Mouse (Mus musculus): ENCODE data around the gene Arid1b.

The Arid1b gene

DNA sequence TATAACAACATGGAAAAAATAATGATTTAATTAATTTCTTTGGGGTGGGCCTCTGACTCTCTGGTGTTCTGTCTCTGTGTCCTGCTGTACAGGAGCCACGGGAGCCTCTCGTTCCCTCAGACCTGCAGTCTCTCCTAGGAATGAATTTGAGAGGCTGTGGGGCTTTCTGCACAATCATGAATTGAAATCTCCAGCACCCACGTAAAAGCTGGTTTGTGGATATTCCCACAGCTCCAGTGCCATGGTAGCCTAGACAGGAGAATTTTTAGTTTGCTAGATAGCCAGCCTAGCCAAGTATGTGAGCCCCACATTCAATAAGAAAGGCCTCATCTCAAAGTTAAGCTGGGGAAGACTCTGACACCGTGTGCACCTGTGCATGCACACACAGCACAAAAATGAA, 335.3 kb downstream of the Arid1b start:
- no peak for DNase-seq

DNA sequence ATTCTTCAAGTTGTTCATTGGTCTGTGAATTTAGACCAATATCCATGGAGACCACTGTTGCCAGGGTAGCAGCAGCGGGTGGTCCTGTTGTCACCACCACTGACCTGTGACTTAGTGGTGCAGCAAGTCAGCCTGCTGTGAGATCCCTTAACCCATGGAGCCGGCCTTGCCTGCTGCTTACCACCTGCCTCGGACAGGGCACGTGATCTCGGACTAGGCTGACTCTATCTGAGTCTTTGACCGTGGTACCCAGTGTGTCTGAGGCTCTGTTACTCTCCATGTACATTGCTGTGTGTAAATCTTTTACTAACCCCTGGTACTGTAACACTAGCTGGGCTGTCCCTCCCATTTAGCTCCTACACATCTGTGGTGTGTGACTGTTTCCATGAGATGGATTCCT, 335.9 kb downstream of the Arid1b start:
- DNase-seq = no peak

DNA sequence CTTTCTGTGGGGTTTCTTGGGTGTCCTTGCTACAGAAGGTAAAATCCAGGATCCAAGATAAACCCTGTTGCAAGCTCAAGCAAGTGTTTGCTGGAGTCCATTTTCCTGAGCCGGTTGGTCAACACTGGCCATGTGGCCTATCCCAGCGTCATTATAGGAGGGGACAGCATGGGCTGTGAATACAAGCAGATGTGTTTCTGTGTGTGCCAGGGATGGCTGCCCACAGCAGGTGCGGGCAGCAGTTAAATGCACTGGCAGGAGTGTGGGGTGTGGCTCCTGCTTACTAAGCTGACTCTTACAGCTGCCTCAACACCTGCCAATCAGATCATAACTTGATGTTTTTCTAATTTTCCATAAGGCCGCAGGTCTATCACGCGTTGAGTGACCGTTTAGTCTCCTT, 336.5 kb downstream of the Arid1b start:
- DNase-seq = no peak

DNA sequence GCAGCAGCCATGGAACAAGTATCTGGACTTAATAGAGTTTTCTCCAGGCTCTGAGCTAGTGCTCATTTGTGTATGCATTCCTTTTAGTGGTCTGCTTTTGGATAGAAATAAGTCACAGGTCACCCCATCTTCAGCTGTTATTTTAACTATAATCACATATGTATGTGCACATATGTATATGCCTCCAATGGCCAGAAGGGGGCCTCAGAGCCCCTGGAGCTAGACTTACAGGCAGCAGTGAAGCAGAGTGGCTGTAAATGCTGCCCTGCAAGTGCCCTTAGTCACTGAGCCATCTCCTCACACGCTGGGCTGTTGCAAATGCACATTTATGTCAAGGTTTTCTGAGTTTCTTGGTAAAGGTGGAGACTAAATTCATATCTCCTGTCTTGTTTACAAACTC, 337.3 kb downstream of the Arid1b start:
- no peak for DNase-seq

DNA sequence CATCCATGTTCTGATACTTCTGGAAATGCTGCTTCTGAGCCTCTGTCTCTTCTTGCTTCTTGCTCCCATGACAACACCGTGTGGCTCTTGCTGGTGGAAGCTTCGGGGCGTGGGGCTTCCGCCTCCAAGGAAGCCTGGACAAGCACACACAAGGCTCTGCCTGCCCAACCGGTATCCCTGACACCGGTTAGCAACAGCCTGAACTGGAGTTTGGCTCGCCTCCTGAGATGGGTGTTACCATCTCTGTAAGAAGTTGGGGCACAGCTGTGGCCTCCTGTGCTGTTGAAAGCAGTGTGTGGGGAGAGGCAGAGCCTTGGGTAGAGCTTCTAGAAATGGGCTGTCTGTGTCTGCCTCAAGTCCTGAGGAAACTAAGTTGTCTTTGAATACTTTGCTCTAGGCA, 340.4 kb downstream of the Arid1b start:
- DNase-seq = no peak

DNA sequence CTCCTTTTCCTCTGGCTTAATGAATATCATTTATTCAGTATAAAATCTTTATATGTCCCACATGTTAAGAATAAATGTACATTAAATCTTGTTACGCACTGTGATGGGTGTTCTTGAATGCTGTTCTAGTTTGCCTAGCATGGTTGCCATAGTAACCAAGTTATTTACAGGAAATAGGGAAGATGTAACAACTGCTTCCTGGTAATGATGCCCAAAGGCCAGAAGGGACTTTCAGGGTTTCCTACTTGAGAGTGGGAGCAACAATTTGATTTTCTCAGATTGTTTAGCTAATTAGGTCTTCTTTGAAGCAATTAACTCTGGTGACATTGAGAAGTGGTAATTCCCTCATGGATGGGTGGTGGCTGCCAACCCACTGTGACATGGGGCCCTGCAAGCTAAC, 350.3 kb downstream of the Arid1b start:
- DNase-seq = no peak

DNA sequence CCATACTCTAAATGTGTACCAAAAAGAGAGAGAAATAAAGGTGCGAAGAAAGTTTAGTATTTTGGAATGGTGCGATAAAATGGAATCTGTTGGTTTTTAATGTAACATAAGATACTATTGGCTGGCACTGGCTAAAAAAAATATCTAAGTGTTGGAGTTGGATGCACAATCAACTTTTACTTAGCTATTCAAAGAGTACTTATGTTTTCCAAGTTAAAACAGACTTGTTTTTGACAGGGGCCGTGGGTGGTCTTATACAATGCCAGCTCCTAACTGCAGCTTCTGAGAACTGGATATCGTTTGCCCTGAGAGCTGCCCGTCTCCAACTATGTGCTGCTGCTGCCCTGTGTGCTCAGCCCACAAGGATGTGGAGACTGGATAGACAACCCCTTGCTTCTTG, 351.7 kb downstream of the Arid1b start:
- DNase-seq = no peak

DNA sequence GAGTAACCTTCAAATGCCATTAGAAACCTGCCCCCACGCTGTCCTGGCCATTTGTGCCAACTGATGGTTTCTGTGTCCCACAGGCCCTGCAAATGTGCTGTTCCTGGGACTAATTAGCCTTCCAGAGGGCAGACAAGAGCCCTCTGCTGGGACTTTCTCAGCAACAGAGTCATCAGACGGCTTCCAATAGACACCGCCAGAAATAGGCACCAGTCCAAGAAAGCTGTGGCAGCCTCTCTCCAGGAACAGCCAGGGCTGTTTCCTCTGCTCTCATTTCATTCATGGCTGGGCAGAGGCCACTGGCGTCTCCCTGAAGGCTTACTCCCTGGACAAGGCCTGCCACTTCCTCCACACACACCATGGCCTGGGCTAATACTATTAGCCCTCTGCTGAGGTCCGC, 358.8 kb downstream of the Arid1b start:
- DNase-seq = no peak

DNA sequence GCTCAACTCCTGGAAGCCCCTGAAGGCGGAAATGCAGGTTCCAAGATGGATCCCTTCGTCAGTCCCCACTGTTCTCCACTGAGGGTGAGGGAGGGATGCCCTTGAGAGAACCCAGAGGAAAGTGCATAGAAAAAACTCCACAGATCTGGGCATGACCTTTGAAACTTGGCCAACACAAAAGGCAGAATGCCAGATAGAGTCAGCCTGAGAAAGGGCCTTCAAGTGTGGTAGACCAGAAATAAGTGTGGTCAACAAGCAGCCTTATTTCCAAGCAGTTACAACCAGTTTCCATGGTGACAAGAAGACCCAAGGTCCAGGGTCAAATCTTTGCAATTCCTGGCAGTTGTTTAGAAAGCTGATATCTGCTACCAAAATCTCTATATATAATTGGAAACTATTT, 366.6 kb downstream of the Arid1b start:
- DNase-seq = no peak

DNA sequence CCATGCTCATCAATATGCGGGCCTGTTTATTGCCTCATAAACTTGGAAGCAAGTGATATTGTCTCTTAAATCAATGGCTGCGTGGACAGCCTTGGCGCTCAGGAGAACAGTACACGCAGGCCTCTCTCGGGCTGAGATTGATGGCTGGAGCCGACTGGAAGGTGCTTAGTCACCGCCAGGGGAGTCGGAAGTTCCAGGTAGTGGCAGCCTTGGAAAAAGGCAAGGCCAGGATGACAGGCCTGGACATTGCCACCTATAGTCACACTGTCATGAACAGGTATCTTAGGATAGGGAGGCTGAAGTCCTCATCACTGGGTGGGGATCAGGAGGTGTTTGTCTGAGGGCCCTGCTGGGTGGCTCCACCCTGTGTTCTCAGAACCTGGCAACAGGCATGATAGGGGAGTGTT, 371.9 kb downstream of the Arid1b start:
- no peak for DNase-seq

DNA sequence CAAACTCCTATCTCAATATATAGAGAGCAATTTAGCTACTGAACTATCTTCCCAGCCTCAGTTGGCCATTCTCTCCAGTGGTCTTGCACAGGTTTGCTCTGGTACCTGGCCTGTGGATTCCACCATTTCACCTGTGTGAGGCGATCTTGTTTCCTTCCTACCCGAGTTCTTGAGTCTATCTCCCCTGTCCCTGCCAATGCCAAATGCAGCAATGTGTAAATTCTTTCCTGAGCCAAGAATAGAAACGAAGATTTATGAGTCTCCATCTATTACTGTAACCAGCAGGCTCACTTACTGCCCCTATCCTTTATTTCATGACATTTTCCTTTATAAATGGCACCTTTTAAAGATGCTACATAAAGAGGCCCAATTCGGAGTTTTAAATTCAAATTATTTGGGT, 376.9 kb downstream of the Arid1b start:
- no peak for DNase-seq

DNA sequence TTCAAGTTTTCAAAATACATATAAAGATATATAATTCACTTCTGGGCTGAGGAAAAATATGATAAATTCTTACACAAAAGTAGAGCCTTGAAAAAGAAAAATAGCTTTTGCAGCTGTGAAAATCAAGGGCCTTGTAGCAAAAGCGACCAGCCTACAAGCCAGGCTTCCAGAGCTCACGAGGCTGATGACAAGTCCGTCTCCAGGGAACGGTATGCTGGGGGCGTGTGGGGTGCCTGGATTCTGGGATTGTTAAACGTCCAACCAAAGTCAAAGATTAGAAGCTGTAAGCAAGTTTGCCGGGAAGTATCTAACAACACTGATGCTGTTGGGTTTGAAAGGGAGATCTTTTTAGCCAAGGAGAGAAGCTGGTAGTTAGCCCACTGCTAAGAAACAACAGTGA, 377.4 kb downstream of the Arid1b start:
- no peak for DNase-seq

DNA sequence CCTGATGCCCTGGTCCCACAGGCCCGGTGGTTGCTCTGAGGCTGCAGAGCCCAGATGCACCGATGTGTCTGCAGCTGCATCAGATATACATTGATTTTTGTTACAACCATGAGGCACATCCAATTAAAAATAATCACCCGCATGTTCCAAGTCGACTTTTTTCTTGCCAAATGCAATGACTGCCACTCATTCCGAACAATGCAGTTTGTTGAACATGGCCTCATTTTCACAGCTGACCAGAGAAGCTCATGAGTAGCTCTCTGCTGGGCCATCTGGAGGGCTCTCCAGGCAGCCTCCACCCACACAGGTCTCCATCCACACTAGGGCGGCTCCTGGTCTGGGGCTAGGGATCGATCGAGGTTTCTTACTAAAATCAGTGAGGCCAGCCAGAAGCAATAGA, 378.8 kb downstream of the Arid1b start:
- DNase-seq = no peak

DNA sequence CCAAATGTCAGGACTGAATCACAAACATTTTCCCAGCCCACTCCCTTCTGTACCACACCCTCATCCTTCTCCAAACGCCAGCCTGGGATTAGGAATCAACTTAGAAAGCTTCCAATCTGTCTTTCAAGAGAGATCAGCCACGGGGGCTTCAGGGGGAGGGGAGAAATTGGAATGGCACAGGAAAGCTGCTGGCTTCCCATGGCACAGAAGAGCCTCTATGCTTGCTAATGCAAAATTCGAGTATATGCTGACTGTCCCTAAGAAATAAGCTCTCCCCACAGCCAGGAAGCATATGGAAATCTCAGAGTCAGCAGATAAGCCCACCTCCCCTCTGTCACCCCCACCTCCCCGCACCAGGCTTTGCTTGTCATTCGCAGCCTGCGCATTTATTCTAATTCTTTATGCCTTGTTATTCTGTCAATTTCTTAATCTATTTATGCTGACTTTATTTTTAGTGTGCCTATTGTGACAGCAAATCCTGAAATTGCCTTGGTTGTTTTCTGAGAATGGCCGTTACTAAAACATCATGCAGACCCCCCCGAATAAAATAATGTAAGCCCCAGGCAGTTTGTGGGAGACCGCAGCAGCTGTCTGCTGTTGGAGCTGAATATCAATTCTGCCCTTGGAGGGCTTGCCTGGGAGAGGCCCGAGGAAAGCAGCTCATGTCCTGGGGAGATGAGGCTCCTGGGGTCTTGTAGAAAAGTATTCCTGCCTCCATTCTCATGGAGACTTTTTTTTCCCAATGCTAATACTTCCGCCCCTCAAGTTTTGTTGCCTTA, 383.2 kb downstream of the Arid1b start:
- no peak for DNase-seq

DNA sequence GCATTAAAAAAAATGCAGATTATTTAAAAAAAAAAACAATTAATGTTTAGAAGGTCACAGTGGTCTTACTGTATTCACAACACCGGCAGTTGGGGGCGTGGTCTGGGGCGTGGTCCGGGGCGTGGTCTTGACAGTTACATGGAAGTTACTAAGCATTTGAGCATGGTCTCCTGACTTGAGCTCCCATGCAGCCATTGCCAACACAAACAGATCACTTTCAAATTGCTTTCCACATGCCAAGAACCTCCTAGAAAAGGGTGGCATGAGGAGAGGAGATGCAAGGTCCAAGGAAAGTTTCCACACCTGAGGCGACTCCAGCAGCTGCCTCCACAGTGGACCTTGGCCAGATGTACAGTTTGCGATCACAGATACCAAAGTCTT, 383.8 kb downstream of the Arid1b start:
- DNase-seq = peak; percentile 14 to 25

DNA sequence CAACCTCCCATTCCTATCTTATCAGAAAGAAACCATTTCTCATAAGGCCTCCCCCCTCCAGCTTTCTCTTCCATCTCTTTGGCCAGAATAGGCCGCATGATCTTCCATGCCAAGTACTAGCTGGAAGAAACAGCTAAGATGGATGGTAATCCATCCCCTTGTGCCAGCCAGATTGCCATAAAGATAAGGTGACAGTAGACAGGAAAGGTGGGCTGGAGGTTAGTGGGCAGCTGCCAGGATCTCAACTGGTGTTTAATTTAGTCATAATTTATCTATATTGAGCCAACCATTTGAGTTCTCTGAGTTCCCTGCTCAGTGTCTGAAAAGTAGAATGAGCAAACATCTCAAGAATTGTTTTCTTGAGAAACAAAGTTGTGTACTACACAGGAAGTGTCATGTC, 391.6 kb downstream of the Arid1b start:
- no peak for DNase-seq

DNA sequence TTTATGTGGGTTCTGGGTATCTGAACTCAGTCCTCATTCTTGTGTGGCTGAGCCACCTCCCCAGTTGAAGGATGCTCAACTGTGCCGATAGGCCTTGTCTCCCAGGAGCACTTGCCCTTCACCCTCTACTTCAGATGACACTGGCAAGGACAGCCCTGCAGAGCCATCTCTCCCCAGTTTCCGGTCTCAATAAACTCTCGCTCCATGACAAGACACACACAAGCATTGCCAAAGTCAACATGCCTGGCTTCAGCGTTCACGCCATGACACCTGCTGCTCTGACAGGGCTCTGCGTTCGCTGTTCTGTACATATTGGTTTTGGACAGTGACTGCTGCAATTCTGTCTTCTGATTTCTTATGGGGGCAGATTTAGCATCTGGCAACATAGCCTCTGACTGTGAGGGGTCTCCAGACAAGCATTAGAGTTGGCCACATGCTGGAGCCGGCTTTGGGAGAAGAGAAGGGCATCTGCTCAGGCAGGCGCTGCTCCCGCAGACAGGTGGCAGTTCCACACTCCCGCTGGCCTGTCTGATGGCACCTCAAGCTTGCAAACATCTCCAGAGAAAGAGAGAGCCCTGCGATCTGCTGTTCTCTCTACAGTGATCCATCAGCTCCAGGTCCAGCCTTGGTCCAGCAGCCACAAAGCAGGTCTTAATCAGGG, 392.9 kb downstream of the Arid1b start:
- DNase-seq = no peak

DNA sequence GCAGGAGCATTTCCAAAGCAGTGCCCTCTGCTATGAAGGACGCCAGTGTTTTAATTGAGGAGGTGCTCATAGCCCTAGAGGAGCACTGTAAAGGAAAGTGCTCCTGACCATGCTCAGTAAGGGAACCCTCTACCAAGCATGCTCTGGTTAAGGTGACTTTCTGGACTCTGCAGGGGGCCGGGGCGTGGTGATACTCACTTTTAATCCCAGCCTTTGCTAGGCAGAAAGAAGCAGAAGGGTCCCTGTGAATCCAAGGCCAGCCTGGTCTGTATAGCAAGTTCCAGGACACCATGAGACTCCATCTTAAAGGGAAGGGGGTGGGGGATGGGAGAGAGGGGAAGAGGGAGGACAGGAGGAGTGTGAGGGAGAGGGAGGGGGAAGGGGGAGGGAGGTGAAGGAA, 394.2 kb downstream of the Arid1b start:
- DNase-seq = no peak

DNA sequence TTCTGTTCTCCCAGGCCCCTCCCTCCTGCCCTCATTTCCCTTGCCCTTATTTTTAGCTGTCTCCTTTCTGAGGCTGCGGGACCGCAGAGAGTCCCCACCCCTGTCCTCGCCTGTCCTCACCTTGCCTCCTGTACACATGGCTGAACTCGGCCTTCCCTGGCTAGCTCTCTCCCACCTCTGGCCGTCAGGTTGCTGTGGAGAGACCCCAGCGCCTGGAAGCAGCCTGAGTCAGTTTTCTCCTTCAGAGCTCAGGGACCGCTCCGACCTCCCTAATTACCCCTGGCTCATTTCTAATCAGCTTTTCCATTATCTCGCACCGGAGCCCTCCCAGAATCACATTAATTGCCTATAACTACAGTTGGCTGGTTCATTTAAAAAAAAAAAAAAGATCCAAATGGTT, 396.6 kb downstream of the Arid1b start:
- DNase-seq = no peak

DNA sequence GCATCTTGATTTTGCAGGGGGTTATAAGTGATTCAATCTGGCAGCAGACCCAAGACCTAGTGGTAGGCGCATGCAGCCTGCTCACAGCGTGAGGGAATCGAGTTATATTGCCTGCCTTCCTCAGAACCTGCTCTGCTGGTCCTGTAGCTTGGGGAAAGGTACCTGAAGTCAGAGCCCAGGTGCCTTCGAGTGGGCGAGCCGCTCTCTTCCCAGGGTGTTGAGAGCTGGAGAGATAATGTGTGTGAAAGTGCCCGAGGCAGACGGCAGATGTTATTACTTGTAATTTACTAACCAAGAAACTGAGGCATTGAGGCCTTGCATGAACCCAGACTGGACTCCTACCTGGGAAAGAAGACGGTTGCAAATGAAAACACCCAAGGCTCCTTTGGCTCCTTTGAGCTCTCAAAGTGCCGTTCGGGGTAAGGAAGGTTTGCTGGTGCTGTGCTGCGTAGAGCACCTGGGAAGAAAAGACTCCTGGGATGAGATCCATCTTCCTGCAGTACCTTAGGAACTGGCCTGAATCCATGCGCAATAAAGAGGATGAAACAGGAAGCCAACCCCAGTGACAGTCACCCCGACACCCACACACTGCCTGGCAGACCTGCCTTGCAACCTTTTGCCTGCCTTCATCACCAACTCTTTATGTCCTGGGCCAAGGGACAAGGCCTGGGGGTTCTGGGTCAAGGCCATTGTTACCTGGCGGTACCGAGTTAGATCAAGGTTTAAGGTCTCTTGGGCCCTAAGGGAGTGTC, 401.5 kb downstream of the Arid1b start:
- no peak for DNase-seq

DNA sequence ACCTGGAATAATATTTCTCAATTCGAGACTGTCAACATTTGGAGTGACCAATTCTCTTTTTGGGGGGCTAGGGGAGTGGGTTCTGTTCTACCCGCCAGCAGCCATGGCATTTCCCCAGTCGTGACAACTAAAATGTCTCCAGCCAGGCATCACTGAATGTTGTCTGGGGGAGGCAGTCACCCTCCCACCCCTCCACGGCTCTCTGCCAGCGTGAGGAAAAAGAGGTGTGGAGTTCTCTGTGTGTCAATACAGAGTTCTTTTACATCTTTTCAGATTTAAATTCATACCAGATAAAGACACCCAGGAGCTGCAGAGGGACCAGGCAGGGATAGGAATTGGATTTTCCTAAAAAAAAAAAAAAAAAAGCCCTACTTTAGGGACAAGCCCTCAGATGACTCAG, 402.1 kb downstream of the Arid1b start:
- no peak for DNase-seq

All from thymus, adult 18-20 months (tissue).